Mouse (Mus musculus): Measurements from ENCODE around the gene Lama2.

Gene Lama2

DNA sequence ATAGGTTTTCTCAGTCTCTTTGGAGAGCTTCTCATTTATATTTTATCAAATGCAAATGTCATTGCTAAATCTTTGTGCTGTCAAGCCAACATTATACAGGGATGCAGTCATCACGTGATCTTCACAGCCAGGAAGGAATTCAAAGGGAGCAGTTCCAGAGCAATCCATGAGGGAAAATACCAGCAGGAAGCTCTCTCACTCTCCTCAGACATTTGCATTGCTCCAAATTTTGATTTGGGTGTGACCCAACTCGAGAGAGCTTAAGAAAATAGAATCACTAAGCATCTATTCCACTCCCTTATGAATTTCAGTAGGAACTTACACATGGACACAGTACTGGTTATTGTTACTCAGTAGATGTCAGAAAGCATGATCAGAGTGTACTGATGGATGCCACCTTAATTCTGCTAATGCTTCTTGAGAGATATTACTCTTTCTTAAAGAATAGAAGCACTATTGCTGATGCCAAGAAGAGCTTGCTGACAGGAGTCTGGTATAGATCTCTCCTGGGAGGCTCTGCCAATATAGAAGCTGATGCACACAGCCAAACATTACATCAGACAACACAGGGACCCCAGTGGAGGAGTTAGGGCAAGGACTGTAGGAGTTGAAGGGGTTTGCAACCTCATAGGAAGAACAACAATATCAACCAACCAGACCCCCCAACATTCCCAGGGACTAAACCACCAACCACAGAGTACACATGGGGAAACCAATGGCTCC, 236.5 kb downstream of the Lama2 start:
- no peak for DNase-seq

- DNase-seq: no peak
These were observed 241.3 kb downstream of the Lama2 start for GRCm38 (mm10) chr10:27378286-27378685.

DNA sequence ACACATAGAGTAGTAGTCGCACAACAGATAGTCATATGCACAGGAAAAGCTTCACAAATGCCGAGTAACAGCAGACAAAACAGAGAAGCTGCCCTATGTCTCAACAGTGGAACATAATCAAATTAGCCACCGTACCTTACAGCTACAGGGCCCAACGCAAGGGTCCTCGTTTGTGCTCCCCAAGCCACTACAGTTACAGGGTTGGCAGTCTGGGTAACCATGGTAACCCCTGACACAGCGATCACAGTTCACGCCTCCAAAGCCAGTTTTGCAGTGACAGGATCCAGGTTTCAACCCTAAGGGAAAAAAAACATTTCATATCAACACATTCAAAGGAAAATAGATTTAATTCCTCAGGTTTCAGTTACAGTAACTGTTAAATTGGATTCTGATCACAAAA, 275.3 kb downstream of the Lama2 start:
- no peak for DNase-seq

- DNase-seq: no peak
These were observed 297.1 kb downstream of the Lama2 start for GRCm38 (mm10) chr10:27322410-27322990.

- DNase-seq: no peak
These were observed 312.1 kb downstream of the Lama2 start for GRCm38 (mm10) chr10:27307444-27307843.

- no peak for DNase-seq
These were observed 314.3 kb downstream of the Lama2 start for GRCm38 (mm10) chr10:27305301-27305700.

GRCm38 (mm10) chr10:27285098-27285860, 334.3 kb downstream of the Lama2 start:
- no peak for DNase-seq

DNA sequence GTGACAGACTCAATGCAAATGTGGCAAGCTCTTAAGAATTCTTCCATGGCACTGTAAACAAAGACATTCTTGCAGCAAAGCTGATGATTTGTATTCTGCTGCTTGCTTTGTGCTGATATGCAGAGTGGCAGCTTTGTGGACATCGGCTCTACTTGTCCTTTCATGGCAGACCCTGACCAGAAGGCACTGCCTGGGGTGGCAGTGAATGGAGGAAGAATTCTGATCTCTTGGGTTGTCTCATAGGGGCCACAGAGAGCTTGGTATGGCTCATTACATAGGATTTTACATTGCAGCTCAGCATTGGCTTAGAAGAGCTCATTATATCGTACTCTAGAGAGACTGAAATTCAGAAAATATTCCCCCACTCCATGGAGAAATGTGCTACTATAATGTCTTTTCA, 352.1 kb downstream of the Lama2 start:
- DNase-seq: no peak

DNA sequence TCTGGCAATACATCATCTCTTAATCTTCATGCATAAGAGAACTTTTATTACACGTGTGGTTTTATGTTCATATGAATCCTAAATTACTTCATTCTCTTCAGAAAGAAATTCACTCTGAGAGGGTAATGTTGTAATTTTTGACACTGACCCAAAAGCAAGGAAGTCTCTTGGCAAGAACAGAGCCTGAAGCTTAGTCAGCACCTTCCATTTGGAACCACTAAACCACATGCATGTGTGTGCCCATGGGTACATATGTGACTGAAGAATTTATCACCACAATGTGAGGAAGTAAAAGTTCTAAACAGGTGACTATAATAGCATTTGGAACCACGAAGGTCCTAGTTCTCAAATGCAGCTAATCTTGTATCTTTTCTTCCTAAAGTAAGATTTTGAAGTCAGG, 353.7 kb downstream of the Lama2 start:
- DNase-seq: no peak

DNA sequence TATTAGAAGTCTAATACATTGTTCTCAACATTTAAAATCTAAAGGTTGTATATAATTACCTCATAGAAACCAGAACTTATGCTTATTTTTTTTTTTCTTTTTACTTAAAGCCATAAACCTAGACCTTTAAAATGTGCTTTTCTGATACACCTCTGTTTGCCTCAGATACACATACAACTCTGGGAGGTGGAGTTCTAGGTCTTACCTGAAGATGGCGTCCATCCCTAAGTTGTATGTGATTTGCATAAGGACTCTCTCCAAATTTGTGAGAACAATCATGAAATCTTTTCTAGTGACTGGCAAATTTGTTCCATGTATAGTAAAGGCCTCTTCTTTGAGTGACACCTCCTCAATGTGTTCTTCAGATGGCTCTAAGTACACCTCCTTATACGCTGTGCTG, 354.8 kb downstream of the Lama2 start:
- no peak for DNase-seq

- no peak for DNase-seq
These were observed 369.8 kb downstream of the Lama2 start for GRCm38 (mm10) chr10:27249741-27250140.

- DNase-seq: no peak
These were observed 384.8 kb downstream of the Lama2 start for GRCm38 (mm10) chr10:27234755-27235154.

GRCm38 (mm10) chr10:27233577-27233976, 386.0 kb downstream of the Lama2 start:
- no peak for DNase-seq

DNA sequence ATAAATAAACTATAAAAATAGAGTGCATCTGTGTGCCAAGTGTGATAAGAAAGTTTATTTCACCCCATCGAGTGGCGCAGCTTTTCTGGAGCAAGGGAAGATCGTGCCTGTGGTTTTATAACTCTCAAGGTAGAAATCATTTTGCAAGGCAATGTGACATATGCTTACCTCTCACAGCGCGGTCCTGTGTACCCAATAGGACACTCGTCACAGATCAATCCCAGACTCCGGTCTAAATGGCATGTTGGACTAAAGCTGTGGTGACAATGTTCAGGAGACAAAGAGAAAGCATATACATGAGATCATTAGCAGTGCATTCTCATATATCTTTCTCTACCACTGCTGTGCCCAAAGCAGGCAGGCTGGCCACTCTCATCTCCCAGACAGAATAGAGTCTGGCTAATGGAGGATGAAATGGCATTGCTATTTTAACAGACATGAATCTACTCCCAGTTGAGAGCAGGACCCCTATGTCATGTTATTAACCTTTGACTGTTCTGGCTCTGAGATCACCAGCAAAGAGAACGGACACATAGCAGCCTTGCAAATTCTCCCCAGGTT, 395.7 kb downstream of the Lama2 start:
- no peak for DNase-seq

DNA sequence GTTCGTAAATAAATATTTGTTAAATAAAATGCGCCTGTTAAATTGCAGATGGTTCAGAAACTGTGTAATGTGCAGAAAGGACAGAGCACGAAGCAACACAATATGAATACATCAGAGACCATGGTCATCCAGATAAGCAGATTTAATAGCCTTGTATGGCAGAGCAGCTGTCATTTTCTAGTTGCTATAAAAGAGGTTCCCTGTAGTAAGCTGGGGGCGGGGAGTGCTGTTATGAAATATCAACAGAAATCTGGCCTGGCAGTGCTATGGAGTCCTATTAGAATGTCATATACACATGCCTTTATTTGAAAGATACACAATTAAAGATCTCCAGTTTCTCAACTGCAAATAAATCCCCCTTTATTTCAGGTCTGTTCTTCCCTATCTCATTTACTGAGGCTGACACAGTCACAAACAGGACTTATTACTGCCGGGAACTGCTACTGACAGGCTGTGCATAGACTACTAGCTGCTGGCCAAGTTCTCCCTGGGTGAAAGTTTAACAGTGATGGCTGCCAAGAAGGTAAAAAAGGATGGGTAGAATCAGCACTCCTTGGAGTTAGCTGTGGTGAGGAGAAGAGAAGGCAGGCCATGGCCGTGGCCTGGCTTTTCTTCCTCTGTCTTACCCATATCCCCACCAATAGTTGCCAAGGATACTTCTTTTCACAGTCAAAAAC, 396.8 kb downstream of the Lama2 start:
- no peak for DNase-seq

DNA sequence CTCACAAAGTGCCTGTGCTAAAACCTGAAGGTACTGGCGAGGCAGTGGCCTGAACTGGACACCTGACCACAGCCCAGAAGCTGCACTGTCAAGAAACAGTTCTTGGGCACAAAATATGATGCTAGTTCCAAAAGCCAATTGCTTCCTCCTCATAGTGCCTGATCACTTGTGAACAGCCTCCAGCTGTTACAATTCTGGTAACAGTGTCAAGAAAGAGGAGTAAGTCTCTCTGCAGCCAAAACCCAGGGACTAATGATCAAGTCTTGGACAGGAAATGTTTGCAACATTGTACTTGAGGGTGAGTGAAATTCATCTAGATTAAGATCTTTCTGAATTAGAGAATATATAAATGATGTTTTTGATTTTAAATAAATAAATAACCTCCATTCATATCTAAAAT, 399.9 kb downstream of the Lama2 start:
- no peak for DNase-seq

GRCm38 (mm10) chr10:27207320-27207719, 412.2 kb downstream of the Lama2 start:
- DNase-seq: no peak

GRCm38 (mm10) chr10:27198443-27198842, 421.1 kb downstream of the Lama2 start:
- no peak for DNase-seq

DNA sequence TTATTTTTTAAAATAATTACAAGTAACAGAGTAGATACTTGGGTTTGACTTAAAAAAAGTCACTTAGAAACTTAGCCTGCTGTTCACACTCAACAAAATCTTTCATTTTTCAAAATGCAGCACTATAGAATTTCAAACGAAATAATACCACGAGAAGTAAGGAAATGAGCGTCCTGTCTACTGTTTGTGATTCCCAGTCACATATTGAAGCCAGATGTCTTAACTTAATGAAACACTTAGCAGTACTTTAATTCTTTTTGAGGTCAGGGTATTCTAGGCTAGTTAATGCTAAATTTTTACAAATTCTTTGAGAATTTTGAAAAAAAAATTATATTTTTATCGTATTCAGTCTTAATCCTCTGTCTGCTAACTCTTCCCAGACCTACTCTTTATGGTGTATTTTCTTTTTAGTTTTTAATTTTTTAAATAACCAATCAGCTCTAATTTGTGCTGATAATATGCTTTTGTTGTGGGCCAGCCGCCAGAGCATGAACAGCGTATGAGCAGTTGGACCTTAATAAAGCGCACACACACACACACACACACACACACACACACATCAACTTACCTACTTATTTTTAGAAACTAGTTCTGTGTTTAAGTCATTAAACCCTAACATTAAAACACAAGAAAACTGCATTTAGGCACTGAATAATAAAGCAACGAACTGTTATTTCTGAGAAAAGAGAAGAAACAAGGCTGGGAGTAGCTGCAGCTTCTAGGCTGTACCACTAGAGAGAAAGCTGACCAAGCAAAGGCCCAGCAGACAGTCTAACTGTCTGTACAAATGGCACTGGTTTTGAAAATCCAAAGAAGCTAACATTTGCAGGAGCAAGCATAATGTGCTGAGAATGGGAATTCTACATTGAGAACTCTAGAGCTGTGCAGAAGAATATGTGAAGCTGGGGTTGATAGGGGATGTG, 425.3 kb downstream of the Lama2 start:
- DNase-seq: no peak

GRCm38 (mm10) chr10:27188630-27189365, 430.8 kb downstream of the Lama2 start:
- no peak for DNase-seq

- DNase-seq: no peak
These were observed 435.4 kb downstream of the Lama2 start for GRCm38 (mm10) chr10:27184185-27184584.
